Mouse (Mus musculus): ENCODE measurements around the gene Upf3a. TPM values are rescaled to one million over a fixed set of nuclear protein-coding genes. Genes with fewer than 3 reads are reported as not detected.
A peak's percentile ranks its signal among the peaks of the same experiment; 100 is the strongest.
"Not testable (repeated sequence)": the region's sequence is repeated elsewhere in the genome, so short reads cannot be mapped to it uniquely, and the experiment has no call there.

Upf3a gene
- polyA plus RNA-seq, 1 experiment from 2014 or later = 33.7 TPM

- DNase-seq (ENCODE audit: low spot score) (no peak), ATAC-seq (no peak)
- 91% methylated on average over 5 of the region's 5 CpGs for WGBS
Measured at GRCm38 (mm10) chr8:13799566-13799965, 14.2 kb downstream of the Upf3a start.

GRCm38 (mm10) chr8:13828598-13829172 is 43.3 kb downstream of the Upf3a start:
- WGBS = 82% methylated on average over 7 of the region's 7 CpGs
- Histone ChIP-seq H3K27ac (ENCODE audit: low read depth, low read length) (no peak overlapping the region), H3K27me3 (replicated peaks; ENCODE audit: control insufficient read depth, insufficient read depth, low read length) (no peaks in the 10 kb centered on the region), H3K4me1 (ENCODE audit: control insufficient read depth, insufficient read depth, low read length) (0 out of 2 replicates have a peak, but pooled peaks cover 2% of the 10 kb centered on the region), H3K36me3 (ENCODE audit: control insufficient read depth, insufficient read depth, low read length) (no peaks in the 10 kb centered on the region), H3K9me3 (replicated peaks; ENCODE audit: control insufficient read depth, low read length) (no peaks in the 10 kb centered on the region), H3K4me2 (ENCODE audit: low read length) (no peak overlapping the region), H3K9ac (ENCODE audit: low read length) (no peak overlapping the region), H3K4me3 (ENCODE audit: low read depth, low read length) (no peak overlapping the region)
- DNase-seq (ENCODE audit: low spot score) (no peak), ATAC-seq (no peak)

More at GRCm38 (mm10) chr8:13799566-13799965, 14.2 kb downstream of the Upf3a start:
- H3K9ac ChIP-seq (ENCODE audit: low read length) = no peak overlapping the region
- no peak overlapping the region for H3K4me2 ChIP-seq (ENCODE audit: low read length)
- no peaks in the 10 kb centered on the region for H3K4me1 ChIP-seq (ENCODE audit: control insufficient read depth, insufficient read depth, low read length)
- no peak overlapping the region for H3K4me3 ChIP-seq (ENCODE audit: low read depth, low read length)
- H3K9me3 ChIP-seq (replicated peaks; ENCODE audit: control insufficient read depth, low read length) = no peaks in the 10 kb centered on the region
- H3K36me3 ChIP-seq (ENCODE audit: control insufficient read depth, insufficient read depth, low read length) = peaks cover 52% of the 10 kb centered on the region
- H3K27me3 ChIP-seq (replicated peaks; ENCODE audit: control insufficient read depth, insufficient read depth, low read length) = no peaks in the 10 kb centered on the region
- H3K27ac ChIP-seq (ENCODE audit: low read depth, low read length) = no peak overlapping the region

DNA sequence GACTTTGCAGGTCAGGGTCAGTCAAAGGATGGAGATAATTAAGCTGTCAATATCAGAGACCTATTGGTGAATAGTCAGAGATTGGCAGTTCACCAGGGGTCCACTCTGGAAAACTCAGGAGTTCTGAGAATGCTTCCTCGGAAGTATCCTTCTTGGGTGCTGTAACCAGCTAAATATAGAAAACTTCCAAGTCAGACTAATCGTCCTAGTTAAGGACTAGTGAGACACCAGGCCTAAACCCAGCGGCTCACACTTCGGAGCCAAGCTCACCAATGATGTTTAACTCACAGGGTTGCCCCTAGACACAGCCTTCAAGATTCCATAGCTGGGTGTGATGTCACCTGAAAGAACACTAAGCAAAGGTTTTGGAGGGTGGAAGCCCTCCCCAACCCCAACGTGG is 52.9 kb downstream of the Upf3a start, which contains the start of gene AF366264:
Gene AF366264 (minus strand): TSS at position 101 of the 400 bp plus-strand sequence.
- H3K9ac ChIP-seq (ENCODE audit: low read length); H3K9me3 ChIP-seq (replicated peaks; ENCODE audit: control insufficient read depth, low read length); DNase-seq (ENCODE audit: low spot score); H3K36me3 ChIP-seq (ENCODE audit: control insufficient read depth, insufficient read depth, low read length); H3K4me2 ChIP-seq (ENCODE audit: low read length); H3K27ac ChIP-seq (ENCODE audit: low read depth, low read length); ATAC-seq; H3K4me3 ChIP-seq (ENCODE audit: low read depth, low read length); H3K4me1 ChIP-seq (ENCODE audit: control insufficient read depth, insufficient read depth, low read length); H3K27me3 ChIP-seq (replicated peaks; ENCODE audit: control insufficient read depth, insufficient read depth, low read length): not testable (repeated sequence)
- 86% methylated on average over 5 of the region's 5 CpGs for WGBS

GRCm38 (mm10) chr8:13843286-13843685 is 57.9 kb downstream of the Upf3a start:
- not testable (repeated sequence) for H3K4me3 ChIP-seq (ENCODE audit: low read depth, low read length); H3K9me3 ChIP-seq (replicated peaks; ENCODE audit: control insufficient read depth, low read length); H3K4me1 ChIP-seq (ENCODE audit: control insufficient read depth, insufficient read depth, low read length); H3K9ac ChIP-seq (ENCODE audit: low read length); H3K27ac ChIP-seq (ENCODE audit: low read depth, low read length); H3K36me3 ChIP-seq (ENCODE audit: control insufficient read depth, insufficient read depth, low read length); ATAC-seq; H3K27me3 ChIP-seq (replicated peaks; ENCODE audit: control insufficient read depth, insufficient read depth, low read length); H3K4me2 ChIP-seq (ENCODE audit: low read length)
- 83% methylated on average over 1 of the region's 1 CpGs for WGBS
- peak; percentile 3 for DNase-seq (ENCODE audit: low spot score)

Other genes with a start within 250 kb of the Upf3a start
- gene 1700029H14Rik, start 223.2 kb upstream of the Upf3a start, polyA plus RNA-seq (2014; fragmentation: Nextera tagmentation; extraction: Ambion mirVana) = not detected in 2 replicates
- gene Rasa3, start 108.0 kb upstream of the Upf3a start, polyA plus RNA-seq (2014; fragmentation: Nextera tagmentation; extraction: Ambion mirVana) = 17.3 and 22.3 TPM in 2 replicates
- gene Cfap97d2, start 79.7 kb upstream of the Upf3a start, polyA plus RNA-seq (2014; fragmentation: Nextera tagmentation; extraction: Ambion mirVana) = 1.1 TPM in 2 replicates
- 207 and 214 TPM in 2 replicates for gene Cdc16, start 27.9 kb upstream of the Upf3a start, polyA plus RNA-seq (2014; fragmentation: Nextera tagmentation; extraction: Ambion mirVana)
- not detected in 2 replicates for gene AF366264, start 52.8 kb downstream of the Upf3a start, polyA plus RNA-seq (2014; fragmentation: Nextera tagmentation; extraction: Ambion mirVana)
- 53.2 and 54.9 TPM in 2 replicates for gene Champ1, start 84.0 kb downstream of the Upf3a start, polyA plus RNA-seq (2014; fragmentation: Nextera tagmentation; extraction: Ambion mirVana)
- 105 and 114 TPM in 2 replicates for gene Coprs, start 104.7 kb downstream of the Upf3a start, polyA plus RNA-seq (2014; fragmentation: Nextera tagmentation; extraction: Ambion mirVana)